Mouse (Mus musculus) intestine, embryonic 14.5 days (tissue): ENCODE measurements around the gene Polr1d. TPM values are rescaled to one million over a fixed set of nuclear protein-coding genes. Genes with fewer than 3 reads are reported as not detected.

Source experiments
- ATAC-seq: fragments of 200-750 bp; cut with Nextera tagmentation; replicated peaks from 2 replicates; pipeline ENCODE4 v1.8.0; 2017; ENCODE audit warnings: low read depth, moderate number of reproducible peaks, moderate TSS enrichment, moderate library complexity; ENCODE audit not compliant: low FRiP score, low TSS enrichment
- DNase-seq: peaks from one replicate; pipeline ENCODE4 v3.0.0-alpha.2; 2018; ENCODE audit warnings: low spot score
- H3K27ac ChIP-seq: fragments of 300-500 bp; sonication (generic); 2 replicates; pipeline ENCODE4 v1.5.1; 2014; ENCODE audit warnings: low read depth, mild to moderate bottlenecking, control low read depth
- H3K27me3 ChIP-seq: fragments of 300-500 bp; sonication (generic); replicated peaks from 2 replicates; pipeline ENCODE4 v1.6.1; 2014; ENCODE audit warnings: low read length, control low read depth; ENCODE audit not compliant: control insufficient read depth, insufficient read depth
- H3K36me3 ChIP-seq: fragments of 300-500 bp; sonication (generic); 2 replicates; pipeline ENCODE4 v1.6.1; 2014; ENCODE audit warnings: low read length, control low read depth; ENCODE audit not compliant: control insufficient read depth, insufficient read depth
- H3K4me1 ChIP-seq: fragments of 300-500 bp; sonication (generic); replicated peaks from 2 replicates; pipeline ENCODE4 v1.6.1; 2014; ENCODE audit warnings: low read length, control low read depth, mixed read lengths; ENCODE audit not compliant: control insufficient read depth, insufficient read depth
- H3K4me2 ChIP-seq: fragments of 300-500 bp; sonication (generic); 2 replicates; pipeline ENCODE4 v1.6.1; 2014; ENCODE audit warnings: low read length
- H3K4me3 ChIP-seq: fragments of 300-500 bp; sonication (generic); 2 replicates; pipeline ENCODE4 v1.5.1; 2014; ENCODE audit warnings: low read depth, low read length, control low read depth, mixed read lengths
- H3K9ac ChIP-seq: fragments of 300-500 bp; sonication (generic); 2 replicates; pipeline ENCODE4 v1.6.1; 2014; ENCODE audit warnings: mild to moderate bottlenecking, low read length
- H3K9me3 ChIP-seq: fragments of 300-500 bp; sonication (generic); 2 replicates; pipeline ENCODE4 v1.6.1; 2016; ENCODE audit warnings: low read length, control low read depth; ENCODE audit not compliant: control insufficient read depth
- WGBS: fragments of 180-500 bp; shearing (Covaris S2); extraction: QIAGEN DNeasy Blood & Tissue Kit; methylation state at CpG from one replicate; pipeline ENCODE4 v1.1.7; 2014; 5-methylcytosine and 5-hydroxymethylcytosine counted together
- polyA plus RNA-seq: library from polyadenylated mRNA; unstranded; fragments of >200 nt; fragmentation: Nextera tagmentation; extraction: Ambion mirVana; gene quantifications from 2 replicates; pipeline ENCODE4 v1.2.1, GENCODE M21; 2014

Polr1d gene
- polyA plus RNA-seq, 1 experiment from 2014 or later = 163 TPM

- Histone ChIP-seq H3K4me3 (no peak overlapping the region), H3K4me1 (no peaks in the 10 kb centered on the region), H3K36me3 (no peaks in the 10 kb centered on the region), H3K9me3 (no peaks in the 10 kb centered on the region), H3K4me2 (no peak overlapping the region), H3K9ac (no peak overlapping the region), H3K27ac (no peak overlapping the region), H3K27me3 (no peaks in the 10 kb centered on the region)
- no peak for ATAC-seq
- no peak for DNase-seq
- 15% methylated on average over 13 of the region's 13 CpGs for WGBS
Observed at GRCm38 (mm10) chr5:147155449-147156133, 78.7 kb downstream of the Polr1d start.

GRCm38 (mm10) chr5:147156376-147156775 is 79.5 kb downstream of the Polr1d start:
- H3K9ac ChIP-seq = no peak overlapping the region
- H3K4me2 ChIP-seq = no peak overlapping the region
- no peaks in the 10 kb centered on the region for H3K4me1 ChIP-seq
- ATAC-seq (no peak), DNase-seq (no peak)
- H3K4me3 ChIP-seq = no peak overlapping the region
- H3K36me3 ChIP-seq = no peaks in the 10 kb centered on the region
- no peaks in the 10 kb centered on the region for H3K9me3 ChIP-seq
- 22% methylated on average over 3 of the region's 3 CpGs for WGBS
- no peak overlapping the region for H3K27ac ChIP-seq
- H3K27me3 ChIP-seq = no peaks in the 10 kb centered on the region

GRCm38 (mm10) chr5:147157441-147157840 is 80.6 kb downstream of the Polr1d start:
- Histone ChIP-seq H3K9me3 (no peaks in the 10 kb centered on the region), H3K27me3 (no peaks in the 10 kb centered on the region), H3K4me3 (no peak overlapping the region), H3K9ac (no peak overlapping the region), H3K27ac (no peak overlapping the region), H3K4me1 (no peaks in the 10 kb centered on the region), H3K4me2 (no peak overlapping the region), H3K36me3 (no peaks in the 10 kb centered on the region)
- no peak for ATAC-seq
- 70% methylated on average over 7 of the region's 7 CpGs for WGBS
- no peak for DNase-seq

GRCm38 (mm10) chr5:147159320-147159719 is 82.5 kb downstream of the Polr1d start:
- H3K27me3 ChIP-seq = no peaks in the 10 kb centered on the region
- H3K36me3 ChIP-seq = no peaks in the 10 kb centered on the region
- 87% methylated on average over 6 of the region's 6 CpGs for WGBS
- H3K9ac ChIP-seq = no peak overlapping the region
- no peak for DNase-seq
- H3K9me3 ChIP-seq = no peaks in the 10 kb centered on the region
- H3K4me3 ChIP-seq = no peak overlapping the region
- no peak overlapping the region for H3K4me2 ChIP-seq
- ATAC-seq = no peak
- no peaks in the 10 kb centered on the region for H3K4me1 ChIP-seq
- no peak overlapping the region for H3K27ac ChIP-seq

- H3K27me3 ChIP-seq = no peaks in the 10 kb centered on the region
- no peaks in the 10 kb centered on the region for H3K36me3 ChIP-seq
- H3K9me3 ChIP-seq = no peaks in the 10 kb centered on the region
- ATAC-seq (no peak), DNase-seq (no peak)
- no peak overlapping the region for H3K27ac ChIP-seq
- H3K4me2 ChIP-seq = no peak overlapping the region
- no peak overlapping the region for H3K9ac ChIP-seq
- WGBS = 80% methylated on average over 2 of the region's 2 CpGs
- no peak overlapping the region for H3K4me3 ChIP-seq
- no peaks in the 10 kb centered on the region for H3K4me1 ChIP-seq
Observed at GRCm38 (mm10) chr5:147159792-147160191, 82.9 kb downstream of the Polr1d start.

Other genes starting within 250 kb of the Polr1d start
- gene Rpl21, start 244.2 kb upstream of the Polr1d start, polyA plus RNA-seq = 733 and 792 TPM in 2 replicates
- 28.1 and 29.5 TPM in 2 replicates for gene Rasl11a, start 232.0 kb upstream of the Polr1d start, polyA plus RNA-seq
- gene Gtf3a, start 128.4 kb upstream of the Polr1d start, polyA plus RNA-seq = 123 and 127 TPM in 2 replicates
- 23.0 and 24.7 TPM in 2 replicates for gene Mtif3, start 113.2 kb upstream of the Polr1d start, polyA plus RNA-seq
- gene Lnx2, start 464 bp upstream of the Polr1d start, polyA plus RNA-seq = 17.9 and 18.7 TPM in 2 replicates
- gene Gsx1, start 111.6 kb downstream of the Polr1d start, polyA plus RNA-seq = not detected in 2 replicates
- 0.79 and 6.4 TPM in 2 replicates for gene Pdx1, start 192.9 kb downstream of the Polr1d start, polyA plus RNA-seq
- gene Cdx2, start 230.2 kb downstream of the Polr1d start, polyA plus RNA-seq = 24.0 and 30.2 TPM in 2 replicates
- gene Urad, start 245.4 kb downstream of the Polr1d start, polyA plus RNA-seq = 1.6 and 1.7 TPM in 2 replicates